Mouse (Mus musculus) embryonic facial prominence, embryonic 11.5 days (tissue): ENCODE results near the gene 3110082I17Rik. TPM values are rescaled to one million over a fixed set of nuclear protein-coding genes. Genes with fewer than 3 reads are reported as not detected.
A peak's percentile ranks its signal among the peaks of the same experiment; 100 is the strongest.
"Not testable (repeated sequence)": the region's sequence is repeated elsewhere in the genome, so short reads cannot be mapped to it uniquely, and the experiment has no call there.

Experiments used
- ATAC-seq: fragments of 200-750 bp; cut with Nextera tagmentation; replicated peaks from 2 replicates; pipeline ENCODE4 v1.8.0; 2017; ENCODE audit warnings: low read depth; ENCODE audit not compliant: insufficient number of reproducible peaks, low FRiP score, low TSS enrichment
- DNase-seq: peaks from one replicate; pipeline ENCODE4 v3.0.0-alpha.2; 2015; ENCODE audit warnings: low spot score
- H3K27ac ChIP-seq: fragments of 300-500 bp; sonication (generic); replicated peaks from 2 replicates; pipeline ENCODE4 v1.5.1; 2014; ENCODE audit warnings: mild to moderate bottlenecking, low read depth, low read length, control low read depth
- H3K27me3 ChIP-seq: fragments of 300-500 bp; sonication (generic); 2 replicates; pipeline ENCODE4 v1.6.1; 2014; ENCODE audit warnings: mild to moderate bottlenecking, low read length, moderate library complexity, mixed read lengths; ENCODE audit not compliant: control insufficient read depth, insufficient read depth
- H3K36me3 ChIP-seq: fragments of 300-500 bp; sonication (generic); replicated peaks from 2 replicates; pipeline ENCODE4 v1.6.1; 2014; ENCODE audit warnings: low read depth, mild to moderate bottlenecking, low read length, moderate library complexity, mixed read lengths; ENCODE audit not compliant: control insufficient read depth, insufficient read depth
- H3K4me1 ChIP-seq: fragments of 300-500 bp; sonication (generic); 2 replicates; pipeline ENCODE4 v1.6.1; 2014; ENCODE audit warnings: low read length, mixed read lengths; ENCODE audit not compliant: control insufficient read depth, insufficient read depth
- H3K4me2 ChIP-seq: fragments of 300-500 bp; sonication (generic); 2 replicates; pipeline ENCODE4 v1.6.1; 2014; ENCODE audit warnings: low read depth, mild to moderate bottlenecking, control low read depth, low read length, moderate library complexity
- H3K4me3 ChIP-seq: fragments of 300-500 bp; sonication (generic); 2 replicates; pipeline ENCODE4 v1.5.1; 2014; ENCODE audit warnings: low read depth, low read length, control low read depth
- H3K9ac ChIP-seq: fragments of 300-500 bp; sonication (generic); replicated peaks from 2 replicates; pipeline ENCODE4 v1.6.1; 2014; ENCODE audit warnings: mild to moderate bottlenecking, control low read depth, low read length
- H3K9me3 ChIP-seq: fragments of 300-500 bp; sonication (generic); replicated peaks from 2 replicates; pipeline ENCODE4 v1.6.1; 2016; ENCODE audit warnings: mild to moderate bottlenecking, low read length, inconsistent platforms, mixed read lengths; ENCODE audit not compliant: control insufficient read depth
- WGBS: fragments of 180-500 bp; shearing (Covaris S2); extraction: QIAGEN DNeasy Blood & Tissue Kit; methylation state at CpG from one replicate; pipeline ENCODE4 v1.1.7; 2014; 5-methylcytosine and 5-hydroxymethylcytosine counted together
- polyA plus RNA-seq: library from polyadenylated mRNA; unstranded; fragments of >200 nt; fragmentation: Nextera tagmentation; extraction: Ambion mirVana; gene quantifications from 2 replicates; pipeline ENCODE4 v1.2.1, GENCODE M21; 2014

Gene 3110082I17Rik
- polyA plus RNA-seq, 1 experiment from 2014 or later, result 27.1 TPM

DNA sequence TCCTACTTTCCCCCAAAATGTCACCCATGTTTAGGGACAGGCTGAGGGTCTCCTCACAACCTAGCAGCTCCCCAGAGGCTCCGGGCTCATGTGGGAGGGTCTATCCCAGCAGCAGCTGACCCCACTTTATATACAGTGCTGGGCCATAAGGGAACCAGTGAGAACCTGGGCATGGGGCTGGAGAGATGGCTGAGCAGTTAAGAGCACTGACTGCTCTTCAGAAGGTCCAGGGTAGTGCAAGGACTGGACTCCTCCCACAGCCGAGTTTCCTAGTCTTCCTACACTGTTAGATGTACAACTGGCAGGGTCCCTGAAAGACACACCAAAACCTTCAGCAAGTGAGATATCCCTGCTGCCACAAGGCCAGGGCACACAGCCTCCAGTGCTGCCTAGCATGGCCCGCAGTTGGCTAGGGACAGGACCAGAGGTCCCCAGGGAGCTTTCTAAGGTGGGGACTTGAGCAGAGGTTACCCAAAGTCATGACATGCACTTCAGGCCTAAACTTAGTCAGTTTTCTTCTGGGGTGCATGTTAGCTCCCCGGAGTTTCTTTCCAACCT is 62.9 kb downstream of the 3110082I17Rik start:
- Histone ChIP-seq H3K27ac (no peak overlapping the region), H3K36me3 (no peaks in the 10 kb centered on the region), H3K4me2 (no peak overlapping the region), H3K9me3 (no peaks in the 10 kb centered on the region), H3K4me3 (no peak overlapping the region), H3K27me3 (no peaks in the 10 kb centered on the region), H3K9ac (no peak overlapping the region), H3K4me1 (no peaks in the 10 kb centered on the region)
- no peak for DNase-seq
- WGBS, result 93% methylated on average over 4 of the region's 4 CpGs
- ATAC-seq, result no peak

- no peaks in the 10 kb centered on the region for H3K4me1 ChIP-seq
- H3K4me2 ChIP-seq, result no peak overlapping the region
- no peak overlapping the region for H3K27ac ChIP-seq
- no peak overlapping the region for H3K9ac ChIP-seq
- H3K27me3 ChIP-seq, result no peaks in the 10 kb centered on the region
- no peaks in the 10 kb centered on the region for H3K9me3 ChIP-seq
- H3K4me3 ChIP-seq, result no peak overlapping the region
- 90% methylated on average over 4 of the region's 4 CpGs for WGBS
- ATAC-seq (no peak), DNase-seq (no peak)
- no peaks in the 10 kb centered on the region for H3K36me3 ChIP-seq
These were observed 64.8 kb downstream of the 3110082I17Rik start for GRCm38 (mm10) chr5:139395528-139395927.

- no peak overlapping the region for H3K4me3 ChIP-seq
- H3K27ac ChIP-seq, result no peak overlapping the region
- WGBS, result 64% methylated on average over 7 of the region's 7 CpGs
- no peak for DNase-seq
- H3K4me2 ChIP-seq, result no peak overlapping the region
- H3K4me1 ChIP-seq, result peaks cover 2% of the 10 kb centered on the region; the same call in 1 of the 2 replicates
- H3K9ac ChIP-seq, result no peak overlapping the region
- H3K27me3 ChIP-seq, result no peaks in the 10 kb centered on the region
- H3K9me3 ChIP-seq, result no peaks in the 10 kb centered on the region
- no peak for ATAC-seq
- H3K36me3 ChIP-seq, result no peaks in the 10 kb centered on the region
These were observed 65.9 kb downstream of the 3110082I17Rik start for GRCm38 (mm10) chr5:139394399-139394798.

GRCm38 (mm10) chr5:139393197-139393588 is 67.1 kb downstream of the 3110082I17Rik start:
- H3K9me3 ChIP-seq, result no peaks in the 10 kb centered on the region
- no peak overlapping the region for H3K4me3 ChIP-seq
- 88% methylated on average over 16 of the region's 16 CpGs for WGBS
- H3K27ac ChIP-seq, result no peak overlapping the region
- H3K4me2 ChIP-seq, result no peak overlapping the region
- H3K9ac ChIP-seq, result no peak overlapping the region
- peaks cover 2% of the 10 kb centered on the region; the same call in 1 of the 2 replicates for H3K4me1 ChIP-seq
- no peak for DNase-seq
- no peaks in the 10 kb centered on the region for H3K36me3 ChIP-seq
- no peak for ATAC-seq
- no peaks in the 10 kb centered on the region for H3K27me3 ChIP-seq

- H3K9ac ChIP-seq, result no peak overlapping the region
- peaks cover 2% of the 10 kb centered on the region; the same call in 1 of the 2 replicates for H3K4me1 ChIP-seq
- ATAC-seq, result no peak
- no peak overlapping the region for H3K4me2 ChIP-seq
- no peaks in the 10 kb centered on the region for H3K9me3 ChIP-seq
- no peak overlapping the region for H3K27ac ChIP-seq
- no peak for DNase-seq
- WGBS, result 92% methylated on average over 37 of the region's 37 CpGs
- no peaks in the 10 kb centered on the region for H3K27me3 ChIP-seq
- H3K36me3 ChIP-seq, result no peaks in the 10 kb centered on the region
- H3K4me3 ChIP-seq, result no peak overlapping the region
These were observed 67.8 kb downstream of the 3110082I17Rik start for GRCm38 (mm10) chr5:139392219-139393196.

GRCm38 (mm10) chr5:139391309-139391990 is 68.9 kb downstream of the 3110082I17Rik start:
- Histone ChIP-seq H3K27me3 (no peaks in the 10 kb centered on the region), H3K36me3 (no peaks in the 10 kb centered on the region), H3K4me1 (peaks cover 2% of the 10 kb centered on the region; the same call in 1 of the 2 replicates), H3K9ac (peak overlapping the region; percentile 22; the same call in 1 of the 2 replicates), H3K4me3 (no peak overlapping the region), H3K9me3 (no peaks in the 10 kb centered on the region), H3K4me2 (no peak overlapping the region; the same call in 1 of the 2 replicates), H3K27ac (no peak overlapping the region)
- ATAC-seq (no peak), DNase-seq (no peak)
- 81% methylated on average over 11 of the region's 11 CpGs for WGBS

- ATAC-seq, H3K36me3 ChIP-seq, H3K4me1 ChIP-seq, H3K9ac ChIP-seq, H3K9me3 ChIP-seq, H3K4me2 ChIP-seq, DNase-seq, H3K4me3 ChIP-seq, H3K27ac ChIP-seq, H3K27me3 ChIP-seq: not testable (repeated sequence)
- 76% methylated on average over 5 of the region's 5 CpGs for WGBS
These were observed 69.8 kb downstream of the 3110082I17Rik start for GRCm38 (mm10) chr5:139390324-139391119.
